Mouse (Mus musculus): ENCODE results near the gene B2m. TPM values are rescaled to one million over a fixed set of nuclear protein-coding genes. Genes with fewer than 3 reads are reported as not detected.
A peak's percentile ranks its signal among the peaks of the same experiment; 100 is the strongest.
"Not testable (repeated sequence)": the region's sequence is repeated elsewhere in the genome, so short reads cannot be mapped to it uniquely, and the experiment has no call there.

The B2m gene
- polyA plus RNA-seq (2014; fragmentation: Nextera tagmentation; extraction: Ambion mirVana): 63.5 and 114 TPM in 2 replicates

DNA sequence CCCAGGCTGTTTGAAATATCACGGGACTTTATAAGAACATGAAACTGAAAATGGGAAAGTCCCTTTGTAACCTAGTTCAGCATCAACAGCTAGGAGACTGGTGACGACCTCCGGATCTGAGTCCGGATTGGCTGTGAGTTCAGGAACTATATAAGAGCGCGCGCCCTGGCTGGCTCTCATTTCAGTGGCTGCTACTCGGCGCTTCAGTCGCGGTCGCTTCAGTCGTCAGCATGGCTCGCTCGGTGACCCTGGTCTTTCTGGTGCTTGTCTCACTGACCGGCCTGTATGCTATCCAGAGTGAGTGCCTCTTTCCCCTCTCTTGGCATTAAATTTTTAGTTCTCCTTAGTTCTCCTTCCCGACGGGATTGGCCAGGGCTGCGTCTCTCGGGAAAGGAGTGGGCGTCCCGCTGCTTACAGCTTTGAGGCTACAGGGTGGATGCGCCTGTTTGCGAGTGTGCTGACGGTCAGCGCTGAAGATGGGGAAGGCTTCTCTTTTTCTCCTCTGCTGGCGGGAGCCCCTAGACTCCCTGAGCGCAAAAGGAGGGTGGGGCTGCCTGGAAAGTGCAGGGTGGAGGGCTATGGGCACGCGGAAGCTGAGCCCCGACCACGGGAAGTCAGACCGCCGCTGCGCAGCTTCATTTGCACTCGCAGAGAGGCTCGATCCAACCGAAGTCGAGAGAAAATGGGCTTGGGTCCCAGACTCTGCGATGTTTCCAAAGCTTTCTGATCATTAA lies at the start of gene B2m:
Gene B2m (plus strand): TSS at position 179 of the 734 bp plus-strand sequence.
- 0% methylated on average over 40 of the region's 40 CpGs for WGBS
- Histone ChIP-seq H3K4me2 (ENCODE audit: low read depth, low read length) (peak within 1 kb of the TSS; percentile 66), H3K27ac (ENCODE audit: low read depth, low read length) (no peak within 1 kb of the TSS; the same call in 1 of the 2 replicates), H3K36me3 (ENCODE audit: control insufficient read depth, insufficient read depth, low read length) (no peaks in the 10 kb centered on the region), H3K9me3 (ENCODE audit: control insufficient read depth, low read length) (no peaks in the 10 kb centered on the region), H3K27me3 (ENCODE audit: control insufficient read depth, insufficient read depth, low read length) (no peaks in the 10 kb centered on the region), H3K9ac (replicated peaks; ENCODE audit: low read depth, low read length) (peak within 1 kb of the TSS; percentile 60), H3K4me3 (ENCODE audit: low read depth, low read length) (peak within 1 kb of the TSS; percentile 55), H3K4me1 (ENCODE audit: control insufficient read depth, insufficient read depth, low read length) (no peaks in the 10 kb centered on the region)
- ATAC-seq (ENCODE audit: low read depth): peak; percentile 99

DNA sequence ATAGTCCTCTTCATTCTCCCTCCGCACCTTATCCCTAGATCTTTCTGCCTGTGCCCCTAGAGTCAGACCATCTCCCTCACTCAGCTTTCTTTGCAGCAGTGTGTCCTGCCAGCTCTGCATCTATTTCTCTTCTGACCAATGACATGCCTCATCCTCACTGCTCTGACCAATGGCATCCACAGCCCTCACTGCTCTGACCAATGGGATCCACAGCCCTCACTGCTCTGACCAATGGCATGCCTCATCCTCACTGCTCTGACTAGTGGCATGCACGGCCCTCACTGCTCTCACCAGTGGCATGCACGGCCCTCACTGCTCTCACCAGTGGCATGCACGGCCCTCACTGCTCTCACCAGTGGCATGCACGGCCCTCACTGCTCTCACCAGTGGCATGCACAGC lies 49.8 kb upstream of the B2m start:
- not testable (repeated sequence) for H3K4me3 ChIP-seq (ENCODE audit: low read depth, low read length); ATAC-seq (ENCODE audit: low read depth); H3K27me3 ChIP-seq (ENCODE audit: control insufficient read depth, insufficient read depth, low read length); H3K9ac ChIP-seq (replicated peaks; ENCODE audit: low read depth, low read length); H3K4me2 ChIP-seq (ENCODE audit: low read depth, low read length); H3K4me1 ChIP-seq (ENCODE audit: control insufficient read depth, insufficient read depth, low read length); H3K9me3 ChIP-seq (ENCODE audit: control insufficient read depth, low read length); H3K27ac ChIP-seq (ENCODE audit: low read depth, low read length)
- H3K36me3 ChIP-seq (ENCODE audit: control insufficient read depth, insufficient read depth, low read length): peaks cover 34% of the 10 kb centered on the region
- 77% methylated on average over 5 of the region's 5 CpGs for WGBS

DNA sequence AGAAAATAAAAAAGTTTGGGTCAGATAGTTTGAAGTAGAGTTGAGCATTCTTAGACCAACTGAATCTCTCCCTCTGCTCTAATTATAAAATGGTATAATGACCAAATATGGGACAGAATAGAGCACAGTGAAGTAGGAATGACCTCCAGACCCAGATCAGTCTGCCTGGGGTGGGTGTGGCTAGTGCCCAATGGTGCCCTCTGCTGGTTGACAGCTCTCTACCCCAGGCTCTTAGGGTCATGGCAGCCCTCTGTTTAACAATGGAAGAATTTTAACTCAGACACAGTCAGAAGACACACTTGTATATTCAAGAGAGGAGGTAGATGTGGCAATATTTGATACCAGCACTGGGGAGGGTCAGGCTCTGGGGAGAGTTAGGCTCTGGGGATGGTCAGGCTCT lies 45.4 kb upstream of the B2m start:
- no peak overlapping the region for H3K27ac ChIP-seq (ENCODE audit: low read depth, low read length)
- ATAC-seq (ENCODE audit: low read depth): no peak
- no peak overlapping the region for H3K4me3 ChIP-seq (ENCODE audit: low read depth, low read length)
- H3K36me3 ChIP-seq (ENCODE audit: control insufficient read depth, insufficient read depth, low read length): peaks cover 29% of the 10 kb centered on the region
- no peak overlapping the region for H3K4me2 ChIP-seq (ENCODE audit: low read depth, low read length)
- H3K27me3 ChIP-seq (ENCODE audit: control insufficient read depth, insufficient read depth, low read length): no peaks in the 10 kb centered on the region
- H3K9me3 ChIP-seq (ENCODE audit: control insufficient read depth, low read length): no peaks in the 10 kb centered on the region
- H3K4me1 ChIP-seq (ENCODE audit: control insufficient read depth, insufficient read depth, low read length): no peaks in the 10 kb centered on the region
- H3K9ac ChIP-seq (replicated peaks; ENCODE audit: low read depth, low read length): no peak overlapping the region

DNA sequence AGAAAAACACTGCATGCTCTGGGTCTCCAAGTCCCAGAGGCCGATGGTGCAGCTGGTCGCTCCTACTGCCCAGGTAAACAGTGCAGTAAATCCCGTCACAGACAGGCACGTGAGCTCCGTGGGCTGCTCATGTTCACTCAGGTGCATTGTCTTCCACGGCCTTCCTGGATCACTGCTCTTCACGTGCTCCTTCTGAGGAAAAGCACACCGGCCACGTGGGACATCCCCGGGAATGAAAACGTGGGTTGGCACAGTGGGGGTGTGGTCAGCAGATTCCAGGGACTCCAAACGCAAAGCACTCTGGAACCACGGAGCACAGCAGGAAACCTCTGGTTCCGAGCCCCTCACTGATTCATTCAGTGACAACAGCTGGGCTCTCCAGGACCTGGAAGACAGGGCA lies 39.4 kb upstream of the B2m start:
- Histone ChIP-seq H3K27me3 (ENCODE audit: control insufficient read depth, insufficient read depth, low read length) (no peaks in the 10 kb centered on the region), H3K36me3 (ENCODE audit: control insufficient read depth, insufficient read depth, low read length) (peaks cover 21% of the 10 kb centered on the region), H3K9me3 (ENCODE audit: control insufficient read depth, low read length) (no peaks in the 10 kb centered on the region), H3K4me3 (ENCODE audit: low read depth, low read length) (no peak overlapping the region), H3K4me1 (ENCODE audit: control insufficient read depth, insufficient read depth, low read length) (no peaks in the 10 kb centered on the region), H3K9ac (replicated peaks; ENCODE audit: low read depth, low read length) (no peak overlapping the region), H3K27ac (ENCODE audit: low read depth, low read length) (no peak overlapping the region), H3K4me2 (ENCODE audit: low read depth, low read length) (no peak overlapping the region)
- 84% methylated on average over 14 of the region's 14 CpGs for WGBS
- no peak for ATAC-seq (ENCODE audit: low read depth)

DNA sequence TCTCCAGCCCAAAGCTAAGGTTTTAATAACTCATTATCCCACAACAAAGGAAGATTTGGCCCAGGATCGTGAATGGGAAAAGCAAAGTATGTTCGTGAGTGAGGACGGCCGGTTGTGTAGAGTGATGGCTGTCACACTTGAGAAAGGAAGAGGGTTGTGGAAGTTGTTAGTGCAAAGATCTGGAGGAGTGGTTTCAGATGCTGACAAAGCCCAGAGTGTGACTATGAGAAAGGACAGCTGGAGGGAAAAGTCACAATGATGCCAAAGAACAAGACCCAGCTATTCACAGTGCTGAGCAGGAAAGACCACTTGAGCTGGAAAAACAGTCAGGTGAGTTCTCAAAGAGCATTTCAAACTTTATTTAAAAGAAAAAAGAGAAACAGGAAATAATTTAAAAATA lies 37.8 kb upstream of the B2m start:
- Histone ChIP-seq H3K36me3 (ENCODE audit: control insufficient read depth, insufficient read depth, low read length) (peaks cover 32% of the 10 kb centered on the region), H3K4me3 (ENCODE audit: low read depth, low read length) (no peak overlapping the region), H3K27me3 (ENCODE audit: control insufficient read depth, insufficient read depth, low read length) (no peaks in the 10 kb centered on the region), H3K27ac (ENCODE audit: low read depth, low read length) (no peak overlapping the region), H3K4me2 (ENCODE audit: low read depth, low read length) (no peak overlapping the region), H3K4me1 (ENCODE audit: control insufficient read depth, insufficient read depth, low read length) (no peaks in the 10 kb centered on the region), H3K9me3 (ENCODE audit: control insufficient read depth, low read length) (no peaks in the 10 kb centered on the region), H3K9ac (replicated peaks; ENCODE audit: low read depth, low read length) (no peak overlapping the region)
- no peak for ATAC-seq (ENCODE audit: low read depth)
- WGBS: 88% methylated on average over 4 of the region's 4 CpGs

DNA sequence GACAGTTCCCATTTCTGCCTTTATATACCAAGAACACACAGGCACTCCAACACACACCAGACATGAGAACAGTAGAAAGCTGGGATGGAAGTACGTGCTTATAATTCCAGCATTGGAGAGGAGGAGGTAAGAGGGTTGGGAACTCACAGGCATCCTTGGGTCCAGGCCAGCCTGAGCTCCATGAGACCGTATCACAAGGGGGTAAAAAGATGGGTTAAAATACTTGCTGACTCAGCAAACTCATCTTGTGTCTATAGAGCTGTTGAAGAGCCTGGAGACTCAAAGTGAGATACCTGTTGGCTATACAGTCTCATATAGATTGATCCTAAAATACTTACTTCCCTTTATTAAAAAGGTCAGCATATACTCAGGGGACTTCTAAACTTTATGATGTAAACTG lies 30.6 kb upstream of the B2m start:
- Histone ChIP-seq H3K27me3 (ENCODE audit: control insufficient read depth, insufficient read depth, low read length) (no peaks in the 10 kb centered on the region), H3K4me3 (ENCODE audit: low read depth, low read length) (no peak overlapping the region; the same call in 1 of the 2 replicates), H3K27ac (ENCODE audit: low read depth, low read length) (no peak overlapping the region), H3K9ac (replicated peaks; ENCODE audit: low read depth, low read length) (no peak overlapping the region), H3K36me3 (ENCODE audit: control insufficient read depth, insufficient read depth, low read length) (peaks cover 15% of the 10 kb centered on the region), H3K4me2 (ENCODE audit: low read depth, low read length) (peak overlapping the region; percentile 51; the same call in 1 of the 2 replicates), H3K4me1 (ENCODE audit: control insufficient read depth, insufficient read depth, low read length) (peaks cover 6% of the 10 kb centered on the region; the same call in 1 of the 2 replicates), H3K9me3 (ENCODE audit: control insufficient read depth, low read length) (no peaks in the 10 kb centered on the region)
- WGBS: 82% methylated on average over 2 of the region's 2 CpGs
- ATAC-seq (ENCODE audit: low read depth): no peak

DNA sequence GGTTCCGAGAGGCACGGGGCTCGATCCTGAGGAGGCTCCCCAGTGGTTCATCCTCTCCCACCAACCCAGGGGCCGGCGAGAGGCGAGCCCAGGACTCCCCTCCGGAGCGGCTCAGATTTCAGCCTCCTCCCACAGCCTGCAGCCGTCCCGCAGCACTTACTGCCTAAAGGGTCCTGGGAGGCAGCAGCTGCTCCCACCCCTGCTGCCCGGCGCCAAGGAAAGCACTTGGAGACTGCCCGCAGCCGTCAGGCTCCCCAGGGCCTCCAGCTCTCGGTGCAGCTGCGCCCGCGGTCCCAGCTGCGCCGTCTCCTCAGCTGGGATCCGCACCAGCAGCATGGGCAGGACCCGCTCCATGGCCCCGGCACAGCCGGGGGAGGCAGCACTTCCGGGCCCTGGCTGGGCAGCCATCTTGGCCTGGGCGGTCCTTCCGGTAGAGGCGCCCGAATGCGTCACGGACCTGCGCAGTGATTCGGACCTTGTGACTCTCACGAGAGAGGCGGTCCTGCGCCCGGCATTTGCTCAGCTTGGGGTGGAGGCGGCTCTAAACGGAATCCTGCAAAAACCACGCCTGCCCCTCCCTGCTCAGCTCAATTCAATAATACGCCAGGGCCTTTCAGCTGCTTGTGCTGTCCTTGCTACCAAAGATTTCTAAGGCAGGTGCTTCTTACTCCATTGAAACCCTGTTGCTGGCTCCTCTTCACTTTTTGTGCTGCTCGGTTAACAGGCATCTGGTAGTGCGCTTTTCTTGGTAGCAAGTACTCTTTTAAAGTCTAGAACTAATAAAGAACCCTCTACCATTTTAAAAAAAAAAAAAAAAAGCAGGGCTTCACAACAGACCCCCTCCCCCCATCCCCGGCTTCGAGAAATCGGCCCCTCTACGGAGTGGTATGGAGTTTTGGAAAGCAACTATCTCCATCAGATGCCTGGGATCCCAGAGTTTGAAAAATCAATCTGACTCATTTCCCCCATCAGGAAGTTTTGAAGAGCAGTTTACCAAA lies 29.2 kb upstream of the B2m start, which contains the start of gene Spg11:
Gene Spg11 (minus strand): TSS at position 426 of the 998 bp plus-strand sequence.
- H3K4me3 ChIP-seq (ENCODE audit: low read depth, low read length): peak within 1 kb of the TSS; percentile 97
- peak within 1 kb of the TSS; percentile 51 for H3K4me2 ChIP-seq (ENCODE audit: low read depth, low read length)
- peak; percentile 100 for ATAC-seq (ENCODE audit: low read depth)
- peak within 1 kb of the TSS; percentile 92 for H3K9ac ChIP-seq (replicated peaks; ENCODE audit: low read depth, low read length)
- under 1% methylated on average over 47 of the region's 47 CpGs for WGBS
- peaks cover 6% of the 10 kb centered on the region; the same call in 1 of the 2 replicates for H3K4me1 ChIP-seq (ENCODE audit: control insufficient read depth, insufficient read depth, low read length)
- no peaks in the 10 kb centered on the region for H3K9me3 ChIP-seq (ENCODE audit: control insufficient read depth, low read length)
- peaks cover 11% of the 10 kb centered on the region; the same call in 1 of the 2 replicates for H3K36me3 ChIP-seq (ENCODE audit: control insufficient read depth, insufficient read depth, low read length)
- H3K27me3 ChIP-seq (ENCODE audit: control insufficient read depth, insufficient read depth, low read length): no peaks in the 10 kb centered on the region
- H3K27ac ChIP-seq (ENCODE audit: low read depth, low read length): peak within 1 kb of the TSS; percentile 96

DNA sequence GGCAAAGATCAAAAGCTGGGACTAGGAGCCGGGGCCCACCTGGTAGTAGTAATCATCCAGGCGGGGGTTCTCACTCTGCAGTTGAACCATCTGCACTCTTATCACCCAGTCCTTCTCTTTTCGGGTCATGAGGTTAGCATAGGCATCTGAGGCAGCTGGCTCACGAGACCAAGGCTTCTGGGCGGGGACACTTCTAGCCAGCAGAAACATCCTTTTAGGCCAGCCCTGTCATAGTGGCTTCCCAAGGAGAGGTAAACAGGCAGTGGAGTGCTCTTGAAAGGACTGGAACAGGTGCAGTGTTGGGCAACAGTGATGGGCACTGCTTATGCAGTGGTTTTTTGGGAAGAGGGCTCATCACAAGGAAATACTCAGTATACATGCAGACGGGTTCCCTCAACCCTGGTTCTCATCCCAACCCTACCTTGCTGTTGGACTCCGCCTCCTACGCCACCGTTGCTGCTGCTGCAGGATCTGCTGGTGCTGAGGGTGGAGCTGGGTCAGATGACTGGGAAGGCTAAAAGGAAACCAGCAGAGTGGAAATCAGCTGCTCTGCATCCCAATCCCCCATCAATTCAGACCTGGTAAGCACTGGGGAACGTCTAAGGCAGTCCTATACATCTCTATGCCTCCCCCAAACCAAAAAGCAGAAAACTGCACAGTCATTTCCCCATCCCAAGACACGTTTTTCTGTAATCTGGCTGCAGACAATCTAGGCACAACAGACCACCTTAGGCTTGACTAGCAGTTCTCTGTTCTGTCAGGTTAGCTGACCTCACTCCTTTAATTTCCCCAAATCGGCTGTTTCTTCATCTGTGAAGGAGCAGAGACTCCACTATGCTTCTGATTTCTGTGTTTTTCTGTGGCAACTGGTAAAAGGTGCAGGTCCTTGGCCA lies 21.6 kb upstream of the B2m start:
- no peaks in the 10 kb centered on the region for H3K27me3 ChIP-seq (ENCODE audit: control insufficient read depth, insufficient read depth, low read length)
- no peak overlapping the region for H3K9ac ChIP-seq (replicated peaks; ENCODE audit: low read depth, low read length)
- no peaks in the 10 kb centered on the region for H3K4me1 ChIP-seq (ENCODE audit: control insufficient read depth, insufficient read depth, low read length)
- ATAC-seq (ENCODE audit: low read depth): no peak
- no peaks in the 10 kb centered on the region for H3K36me3 ChIP-seq (ENCODE audit: control insufficient read depth, insufficient read depth, low read length)
- H3K4me3 ChIP-seq (ENCODE audit: low read depth, low read length): no peak overlapping the region
- no peak overlapping the region for H3K4me2 ChIP-seq (ENCODE audit: low read depth, low read length)
- 63% methylated on average over 12 of the region's 12 CpGs for WGBS
- H3K9me3 ChIP-seq (ENCODE audit: control insufficient read depth, low read length): no peaks in the 10 kb centered on the region
- H3K27ac ChIP-seq (ENCODE audit: low read depth, low read length): no peak overlapping the region
